Mouse (Mus musculus) CD4-positive helper T cell, adult 2 months (primary cell): ENCODE results near the gene Pawr.

ENCODE experiments used
- DNase-seq: peaks from one replicate; pipeline ENCODE4 v3.0.0-alpha.2; 2012; ENCODE audit warnings: low read depth, missing footprints, low spot score

Gene Pawr

DNA sequence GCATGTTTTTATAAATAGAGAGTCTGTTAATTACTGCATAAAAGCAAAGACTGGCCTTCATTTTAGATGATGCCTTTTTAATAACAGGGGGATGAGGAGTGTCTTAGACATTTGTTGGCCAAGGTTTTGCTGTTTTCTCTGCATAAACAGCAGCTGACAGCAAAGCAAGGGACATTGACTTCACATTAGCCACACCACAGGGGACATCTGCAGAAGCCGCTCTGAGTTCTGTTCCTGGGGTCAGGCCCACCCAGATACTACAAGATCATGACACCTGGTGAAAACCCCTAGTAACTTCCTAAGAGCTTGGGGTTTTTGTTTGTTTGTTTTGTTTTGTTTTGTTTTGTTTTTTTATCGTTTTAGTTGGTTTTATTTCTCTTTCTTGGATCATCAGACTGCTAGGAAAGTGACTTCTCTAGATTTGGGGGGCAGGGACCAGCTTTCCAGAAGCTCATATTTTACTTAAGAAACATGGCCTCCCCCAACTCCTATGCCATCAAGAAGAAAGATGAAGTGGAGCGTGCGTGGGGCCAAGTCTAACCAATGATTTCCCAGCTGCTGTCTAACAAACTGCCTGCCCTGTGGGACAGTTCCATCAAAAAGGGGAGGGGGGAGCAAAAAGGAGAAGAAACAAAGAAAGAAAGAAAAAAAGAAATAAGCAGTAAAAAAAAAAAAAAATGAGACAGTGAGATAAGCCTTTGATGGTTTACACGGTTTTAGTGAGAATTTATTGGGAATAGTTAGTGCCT, 57.4 kb downstream of the Pawr start:
- DNase-seq, result no peak

GRCm38 (mm10) chr10:108389927-108390287, 58.0 kb downstream of the Pawr start:
- DNase-seq, result no peak

GRCm38 (mm10) chr10:108391370-108391902, 59.5 kb downstream of the Pawr start:
- no peak for DNase-seq

- no peak for DNase-seq
Observed at GRCm38 (mm10) chr10:108392151-108392550, 60.2 kb downstream of the Pawr start.

GRCm38 (mm10) chr10:108394306-108394705, 62.4 kb downstream of the Pawr start:
- DNase-seq, result no peak

GRCm38 (mm10) chr10:108395229-108395628, 63.3 kb downstream of the Pawr start:
- DNase-seq, result no peak

DNA sequence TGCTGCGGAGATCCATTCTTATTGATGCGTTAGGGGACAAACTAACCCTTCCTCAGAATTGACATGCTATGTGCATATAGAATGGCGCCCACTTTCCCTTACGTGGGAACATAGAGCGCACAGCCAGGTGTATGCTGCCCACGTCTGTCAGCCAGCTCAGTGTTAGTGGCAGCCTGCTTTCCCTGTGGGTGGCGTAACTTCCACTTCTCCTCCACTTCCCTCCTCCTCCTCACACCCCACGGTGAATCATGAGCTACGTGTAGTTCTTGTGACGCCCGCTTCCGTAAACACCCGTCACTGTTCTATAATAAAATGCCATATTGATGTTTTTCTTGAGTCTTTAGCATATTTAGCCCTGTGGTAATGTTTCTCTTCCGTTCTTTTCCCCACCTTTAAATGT, 63.7 kb downstream of the Pawr start:
- no peak for DNase-seq

DNA sequence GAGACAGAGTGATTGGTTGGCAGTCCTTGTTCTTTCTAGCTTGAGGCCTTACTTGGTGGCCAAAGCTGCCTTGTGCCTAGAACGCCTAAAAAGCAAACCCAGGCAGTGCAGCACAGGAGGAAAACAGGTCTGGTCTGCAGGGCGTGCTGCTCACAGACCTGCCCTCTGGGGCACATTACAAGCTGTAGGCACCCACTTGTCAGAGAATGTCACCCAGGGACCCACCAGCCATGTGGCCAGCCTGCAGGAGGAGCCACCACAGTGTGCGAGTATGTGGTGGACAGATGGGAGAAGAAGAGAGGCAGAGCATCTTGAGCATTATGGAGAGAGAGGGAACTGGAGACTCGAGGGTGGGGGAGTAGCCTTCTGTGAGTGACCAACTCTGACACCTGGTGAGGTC, 70.8 kb downstream of the Pawr start:
- DNase-seq, result no peak

DNA sequence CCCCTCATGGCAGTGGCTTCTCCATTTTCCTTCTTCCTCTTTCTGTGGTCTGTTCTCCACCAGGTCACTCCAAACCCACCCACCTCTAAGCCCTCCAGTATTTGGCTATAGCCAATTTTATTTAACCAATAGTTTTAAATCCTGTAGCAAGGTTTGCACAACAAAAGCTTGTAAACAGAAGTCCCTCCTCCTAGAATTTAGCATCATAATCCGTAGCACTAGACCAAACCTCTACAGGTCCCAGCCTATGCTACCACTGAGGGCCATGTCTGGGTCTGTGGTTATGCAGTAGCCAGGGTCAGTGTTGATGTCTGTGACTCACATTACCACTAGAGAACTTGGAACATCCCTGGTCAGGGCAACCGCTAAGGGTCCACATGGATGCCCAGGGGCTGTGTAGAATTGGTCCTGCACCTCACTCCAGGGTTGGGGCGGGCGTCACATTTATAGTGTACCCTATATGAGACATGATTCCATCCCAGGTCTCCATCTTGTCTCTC, 71.5 kb downstream of the Pawr start:
- DNase-seq, result no peak

- DNase-seq, result no peak
Observed at GRCm38 (mm10) chr10:108404087-108404486, 72.2 kb downstream of the Pawr start.

- no peak for DNase-seq
Observed at GRCm38 (mm10) chr10:108405076-108405475, 73.2 kb downstream of the Pawr start.

- DNase-seq, result no peak
Observed at GRCm38 (mm10) chr10:108405931-108406330, 74.0 kb downstream of the Pawr start.

GRCm38 (mm10) chr10:108406798-108407754, 75.2 kb downstream of the Pawr start:
- DNase-seq, result peak; percentile 39

- DNase-seq, result no peak
Observed at GRCm38 (mm10) chr10:108408025-108408424, 76.1 kb downstream of the Pawr start.

DNA sequence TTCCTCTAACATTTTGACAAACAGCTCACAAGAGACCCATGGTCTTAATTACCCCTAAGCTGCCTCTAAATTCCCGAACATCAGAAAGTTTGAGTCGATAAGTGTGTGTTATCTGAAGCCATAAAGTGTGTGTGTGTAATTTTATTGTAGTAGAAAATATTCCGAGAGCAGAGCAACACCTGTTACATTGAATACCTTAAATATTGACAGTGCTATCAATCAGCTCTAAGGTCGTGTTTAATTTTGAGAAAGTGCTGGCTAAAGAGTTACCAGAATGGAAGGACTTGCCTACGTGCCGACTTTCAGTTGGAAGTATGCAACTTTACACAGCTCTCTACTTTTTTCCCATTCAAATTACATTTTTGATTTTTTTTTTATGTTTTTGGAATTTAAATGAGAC, 76.5 kb downstream of the Pawr start:
- no peak for DNase-seq

- DNase-seq, result no peak
Observed at GRCm38 (mm10) chr10:108408986-108409385, 77.1 kb downstream of the Pawr start.

DNA sequence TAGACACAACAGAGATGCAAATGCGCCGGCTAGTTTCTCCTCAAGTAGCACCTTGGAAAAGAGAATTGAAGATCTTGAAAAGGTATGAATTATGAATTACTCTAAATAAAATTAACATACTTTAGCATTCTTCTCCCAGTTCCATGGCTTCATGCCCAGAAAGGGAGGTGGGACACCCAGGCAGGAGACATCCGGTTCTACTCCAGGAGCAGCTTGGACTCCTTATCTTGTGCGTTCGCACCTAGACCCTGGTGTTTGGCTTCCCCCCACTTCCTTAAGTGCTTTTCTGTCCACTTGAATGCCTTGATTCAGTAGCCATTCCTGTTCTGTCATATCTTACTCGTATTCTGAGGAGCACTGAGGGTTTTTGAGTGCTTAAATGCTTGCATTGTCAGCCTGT, 77.6 kb downstream of the Pawr start:
- DNase-seq, result no peak

DNA sequence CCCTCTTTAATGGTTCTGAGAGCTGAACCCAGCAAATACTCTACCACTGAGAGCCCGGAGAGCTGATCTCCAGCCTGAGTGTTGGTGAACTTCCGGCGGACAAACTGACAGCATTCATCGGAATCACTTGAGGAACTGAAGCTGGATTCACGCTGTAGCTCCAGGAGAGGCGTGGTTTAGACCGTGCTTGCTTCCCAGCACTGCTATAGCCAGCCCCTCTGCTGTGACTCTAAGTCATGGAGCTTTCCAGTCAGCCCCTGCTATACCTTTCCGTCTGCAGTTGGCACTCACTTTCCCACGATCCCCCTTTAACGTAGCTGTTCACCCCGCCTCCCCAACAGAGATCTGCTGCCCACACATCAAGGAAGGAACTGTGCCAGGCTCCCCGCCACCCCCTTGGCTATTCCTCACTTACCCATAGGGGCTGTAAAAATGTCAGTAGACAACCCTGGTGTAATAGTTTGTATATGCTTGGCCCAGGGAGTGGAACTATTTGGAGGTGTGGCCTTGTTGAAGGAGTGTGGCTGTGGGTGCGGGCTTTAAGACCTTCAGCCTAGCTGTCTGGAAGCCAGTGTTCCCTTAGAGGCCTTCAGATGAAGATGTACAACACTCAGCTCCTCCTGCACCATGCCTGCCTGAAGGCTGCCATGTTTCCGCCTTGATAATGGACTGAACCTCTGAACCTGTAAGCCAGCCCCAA, 83.2 kb downstream of the Pawr start:
- no peak for DNase-seq

GRCm38 (mm10) chr10:108417448-108417847, 85.5 kb downstream of the Pawr start:
- no peak for DNase-seq

DNA sequence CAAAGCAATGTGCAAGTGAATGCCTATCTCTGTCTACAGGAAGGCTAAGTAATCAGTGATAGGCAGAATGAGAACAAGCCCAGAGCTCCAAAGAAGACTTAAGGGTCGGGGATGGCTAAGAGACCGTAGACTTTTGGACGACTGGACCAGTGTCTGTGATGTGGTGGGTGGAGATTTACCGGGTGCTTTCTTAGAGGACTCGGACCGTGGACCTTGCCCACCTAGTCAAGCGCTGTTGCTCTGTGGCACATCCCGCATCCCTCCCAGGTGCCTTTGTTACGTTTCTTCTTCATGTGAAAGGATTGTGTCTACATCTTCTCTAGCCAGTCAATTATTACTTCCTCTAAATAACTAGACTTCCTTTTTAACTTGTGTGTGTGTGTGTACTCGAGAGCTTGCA, 98.6 kb downstream of the Pawr start:
- no peak for DNase-seq

GRCm38 (mm10) chr10:108432194-108432593, 100.3 kb downstream of the Pawr start:
- DNase-seq, result no peak

DNA sequence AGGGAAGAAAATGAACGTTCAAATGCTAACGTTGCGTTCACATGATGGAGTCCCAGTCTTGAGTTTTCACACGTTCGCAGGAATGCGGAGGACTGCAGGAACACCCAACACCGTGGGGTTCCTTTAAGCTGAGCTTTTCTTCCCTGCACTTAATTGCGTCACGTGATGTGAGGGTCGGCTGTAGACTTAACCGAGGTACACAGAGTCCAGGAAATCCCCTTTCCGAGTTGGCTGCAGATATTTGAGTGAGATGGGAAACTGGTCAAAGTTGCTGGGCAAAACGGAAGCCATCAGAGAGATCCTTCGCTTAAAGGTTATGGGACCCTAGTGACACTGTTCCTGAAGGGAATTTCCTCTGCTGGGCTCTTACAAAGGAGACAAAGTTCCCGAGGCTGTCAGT, 102.1 kb downstream of the Pawr start:
- no peak for DNase-seq
